Mouse (Mus musculus): Measurements from ENCODE around the gene 4930518I15Rik. TPM values are rescaled to one million over a fixed set of nuclear protein-coding genes. Genes with fewer than 3 reads are reported as not detected.
"Not testable (repeated sequence)": the region's sequence is repeated elsewhere in the genome, so short reads cannot be mapped to it uniquely, and the experiment has no call there.

The 4930518I15Rik gene
- polyA plus RNA-seq, 1 experiment from 2014 or later = 10.7 TPM

DNA sequence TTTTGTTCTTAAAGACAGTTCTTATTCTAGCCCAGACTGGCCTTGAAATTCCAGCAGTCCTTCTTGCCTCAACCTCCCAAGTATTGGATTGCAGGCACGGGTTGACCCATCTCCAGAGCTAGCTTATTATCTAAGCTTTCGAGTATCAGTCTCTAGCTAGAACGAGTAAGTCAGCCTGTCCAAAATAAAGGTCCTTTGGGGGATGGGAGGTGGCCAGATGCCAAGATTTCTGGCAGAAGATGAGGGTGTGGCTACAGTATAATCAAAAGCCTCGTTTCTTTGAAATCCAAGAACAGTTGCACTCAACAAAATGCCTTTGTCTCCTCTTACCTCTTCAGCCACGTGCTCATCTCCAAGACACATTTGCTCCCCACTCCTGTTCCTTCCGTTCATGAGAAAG lies 12.8 kb upstream of the 4930518I15Rik start:
- Histone ChIP-seq H3K9me3 (replicated peaks) (no peaks in the 10 kb centered on the region), H3K4me1 (no peaks in the 10 kb centered on the region), H3K36me3 (peaks cover 100% of the 10 kb centered on the region), H3K4me3 (no peak overlapping the region), H3K27ac (no peak overlapping the region), H3K27me3 (ENCODE audit: low read depth, poor library complexity, severe bottlenecking) (no peaks in the 10 kb centered on the region)
- 82% methylated on average over 6 of the region's 6 CpGs for WGBS
- no peak for DNase-seq (ENCODE audit: low spot score)

- 92% methylated on average over 7 of the region's 7 CpGs for WGBS
- no peak for DNase-seq (ENCODE audit: low spot score)
- H3K36me3 ChIP-seq = peaks cover 98% of the 10 kb centered on the region
These were observed 11.8 kb upstream of the 4930518I15Rik start for GRCm38 (mm10) chr2:156869554-156869953.

DNA sequence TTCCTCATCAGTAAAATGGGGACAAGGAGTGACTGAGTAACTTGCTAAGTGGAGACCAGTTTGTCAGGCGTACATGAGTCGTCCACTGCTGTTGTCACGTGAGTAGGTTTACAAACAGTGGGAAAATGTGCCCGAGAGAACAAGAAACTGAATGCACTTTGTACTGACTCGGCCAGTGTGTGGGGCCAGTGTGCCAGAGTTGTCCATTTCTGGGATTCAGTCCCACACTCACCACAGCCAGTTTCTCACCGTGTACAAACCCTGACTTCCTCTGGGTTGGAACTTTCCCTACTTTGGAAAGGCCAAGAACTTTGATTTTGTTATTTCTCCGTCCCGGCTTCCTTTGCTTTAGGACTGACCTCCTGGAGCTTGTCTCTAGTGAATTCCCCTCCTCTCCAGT lies 11.2 kb upstream of the 4930518I15Rik start:
- DNase-seq (ENCODE audit: low spot score) = no peak
- Histone ChIP-seq H3K27ac (no peak overlapping the region), H3K4me3 (no peak overlapping the region), H3K27me3 (ENCODE audit: low read depth, poor library complexity, severe bottlenecking) (no peaks in the 10 kb centered on the region), H3K36me3 (peaks cover 94% of the 10 kb centered on the region), H3K4me1 (peaks cover 5% of the 10 kb centered on the region), H3K9me3 (replicated peaks) (no peaks in the 10 kb centered on the region)
- WGBS = 87% methylated on average over 8 of the region's 8 CpGs

More at GRCm38 (mm10) chr2:156869554-156869953, 11.8 kb upstream of the 4930518I15Rik start:
- no peak overlapping the region for H3K4me3 ChIP-seq
- H3K27me3 ChIP-seq (ENCODE audit: low read depth, poor library complexity, severe bottlenecking) = no peaks in the 10 kb centered on the region
- no peaks in the 10 kb centered on the region for H3K4me1 ChIP-seq
- H3K27ac ChIP-seq = no peak overlapping the region
- H3K9me3 ChIP-seq (replicated peaks) = no peaks in the 10 kb centered on the region

DNA sequence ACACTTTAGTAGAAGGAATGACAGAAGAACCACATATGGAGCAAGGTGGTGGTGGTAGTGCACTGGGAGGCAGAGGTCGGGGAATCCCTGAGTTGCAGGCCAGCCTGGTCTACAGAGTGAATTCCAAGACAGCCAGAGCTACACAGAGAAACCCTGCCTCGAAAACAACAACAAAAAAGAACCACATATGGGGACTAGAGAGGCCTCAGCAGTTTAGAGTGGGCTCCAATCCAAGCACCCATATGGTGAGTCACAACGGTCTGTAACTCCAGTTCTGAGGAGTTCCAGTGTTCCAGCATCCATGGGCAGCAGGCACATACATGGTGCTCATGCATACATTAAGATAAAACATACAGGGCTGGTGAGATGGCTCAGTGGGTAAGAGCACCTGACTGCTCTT lies 6.7 kb upstream of the 4930518I15Rik start:
- Histone ChIP-seq H3K27me3 (ENCODE audit: low read depth, poor library complexity, severe bottlenecking) (no peaks in the 10 kb centered on the region), H3K4me1 (peaks cover 17% of the 10 kb centered on the region), H3K4me3 (peak overlapping the region; percentile 98), H3K27ac (no peak overlapping the region), H3K36me3 (peaks cover 61% of the 10 kb centered on the region), H3K9me3 (replicated peaks) (no peaks in the 10 kb centered on the region)
- WGBS = 88% methylated on average over 3 of the region's 3 CpGs
- DNase-seq (ENCODE audit: low spot score) = no peak

GRCm38 (mm10) chr2:156863487-156864160 lies 5.9 kb upstream of the 4930518I15Rik start:
- peak overlapping the region; percentile 92 for H3K27ac ChIP-seq
- WGBS = 3% methylated on average over 28 of the region's 28 CpGs
- no peaks in the 10 kb centered on the region for H3K27me3 ChIP-seq (ENCODE audit: low read depth, poor library complexity, severe bottlenecking)
- DNase-seq (ENCODE audit: low spot score) = no peak
- H3K9me3 ChIP-seq (replicated peaks) = no peaks in the 10 kb centered on the region
- peaks cover 17% of the 10 kb centered on the region for H3K4me1 ChIP-seq
- peak overlapping the region; percentile 98 for H3K4me3 ChIP-seq
- H3K36me3 ChIP-seq = peaks cover 60% of the 10 kb centered on the region

- Histone ChIP-seq H3K4me1 (peaks cover 17% of the 10 kb centered on the region), H3K36me3 (peaks cover 60% of the 10 kb centered on the region), H3K9me3 (replicated peaks) (no peaks in the 10 kb centered on the region), H3K27me3 (ENCODE audit: low read depth, poor library complexity, severe bottlenecking) (no peaks in the 10 kb centered on the region), H3K27ac (peak within 1 kb of the TSS; percentile 92), H3K4me3 (peak within 1 kb of the TSS; percentile 98)
- peak; percentile 99 for DNase-seq (ENCODE audit: low spot score)
- under 1% methylated on average over 98 of the region's 98 CpGs for WGBS
These were observed 5.2 kb upstream of the 4930518I15Rik start, which contains the start of gene Rab5if for GRCm38 (mm10) chr2:156862772-156863486. Gene Rab5if, plus strand, starts transcription at chr2:156863128.

DNA sequence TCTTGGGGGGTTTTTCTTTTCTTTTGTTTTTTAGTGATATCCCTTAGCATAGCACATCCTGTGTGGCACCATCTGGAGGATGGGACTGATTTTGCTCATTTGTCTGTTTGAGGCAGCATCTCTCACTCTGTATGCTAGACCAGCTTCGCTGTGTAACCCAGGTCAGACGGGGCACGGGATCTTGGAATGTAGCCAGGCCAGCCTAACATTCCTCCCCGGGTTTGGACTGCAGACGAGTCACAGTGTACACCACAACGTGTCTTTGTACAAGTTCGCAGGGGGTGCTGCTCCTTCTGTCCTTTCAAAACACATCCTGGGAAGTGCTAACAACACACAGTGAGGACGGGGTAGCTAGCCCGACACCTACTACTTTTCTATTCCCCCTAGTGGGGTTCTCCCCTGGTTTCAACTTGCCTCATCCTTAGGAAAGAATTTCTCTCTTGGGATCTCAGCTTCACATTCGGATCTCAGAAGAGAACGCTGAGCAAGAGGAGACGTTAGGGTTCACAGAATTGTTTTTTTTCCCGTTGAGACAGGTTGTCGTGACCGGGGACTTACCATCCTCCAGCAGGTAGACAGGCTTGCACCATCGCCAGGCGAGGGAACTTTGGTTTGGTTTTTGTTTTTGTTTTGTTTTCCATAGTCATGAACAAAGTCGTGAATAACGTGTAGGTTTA lies 4.4 kb upstream of the 4930518I15Rik start:
- Histone ChIP-seq H3K4me3 (peak overlapping the region; percentile 98), H3K27me3 (ENCODE audit: low read depth, poor library complexity, severe bottlenecking) (no peaks in the 10 kb centered on the region), H3K27ac (peak overlapping the region; percentile 92), H3K4me1 (peaks cover 17% of the 10 kb centered on the region), H3K36me3 (peaks cover 58% of the 10 kb centered on the region), H3K9me3 (replicated peaks) (no peaks in the 10 kb centered on the region)
- under 1% methylated on average over 19 of the region's 19 CpGs for WGBS
- DNase-seq (ENCODE audit: low spot score) = peak; percentile 61

DNA sequence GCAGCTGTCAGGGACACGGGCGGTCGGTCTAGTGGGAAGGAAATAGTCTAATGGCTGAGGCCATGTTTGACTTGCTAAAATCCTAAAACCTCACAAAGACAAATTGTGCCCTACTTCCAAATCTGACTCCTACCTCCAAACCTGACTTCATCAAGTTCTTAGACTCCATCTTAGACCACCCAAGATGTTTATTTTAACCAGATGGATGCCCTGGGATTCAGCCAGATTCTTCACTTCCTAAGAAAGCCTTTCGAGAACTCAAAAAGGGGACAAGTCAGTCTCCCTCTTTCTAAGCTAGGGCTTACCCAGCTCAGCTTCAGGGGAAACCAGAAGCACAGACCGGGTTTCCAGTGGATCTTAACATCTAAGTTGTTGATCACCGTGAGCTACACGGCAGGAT lies 925 bp upstream of the 4930518I15Rik start:
- 91% methylated on average over 7 of the region's 7 CpGs for WGBS
- Histone ChIP-seq H3K4me1 (peaks cover 9% of the 10 kb centered on the region), H3K27ac (no peak overlapping the region), H3K27me3 (ENCODE audit: low read depth, poor library complexity, severe bottlenecking) (no peaks in the 10 kb centered on the region), H3K36me3 (peaks cover 67% of the 10 kb centered on the region), H3K9me3 (replicated peaks) (no peaks in the 10 kb centered on the region), H3K4me3 (no peak overlapping the region)
- DNase-seq (ENCODE audit: low spot score) = no peak

GRCm38 (mm10) chr2:156857385-156857791 lies 358 bp downstream of the 4930518I15Rik start:
- H3K27ac ChIP-seq = no peak overlapping the region
- H3K27me3 ChIP-seq (ENCODE audit: low read depth, poor library complexity, severe bottlenecking) = no peaks in the 10 kb centered on the region
- H3K9me3 ChIP-seq (replicated peaks) = no peaks in the 10 kb centered on the region
- H3K4me1 ChIP-seq = peaks cover 8% of the 10 kb centered on the region
- WGBS = 80% methylated on average over 3 of the region's 3 CpGs
- DNase-seq (ENCODE audit: low spot score) = no peak
- H3K4me3 ChIP-seq = no peak overlapping the region
- peaks cover 77% of the 10 kb centered on the region for H3K36me3 ChIP-seq

GRCm38 (mm10) chr2:156856311-156856710 lies 1.4 kb downstream of the 4930518I15Rik start:
- WGBS = 92% methylated on average over 1 of the region's 1 CpGs

GRCm38 (mm10) chr2:156853999-156854771 lies 3.6 kb downstream of the 4930518I15Rik start:
- H3K36me3 ChIP-seq = peaks cover 95% of the 10 kb centered on the region
- H3K9me3 ChIP-seq (replicated peaks); H3K4me1 ChIP-seq; H3K27me3 ChIP-seq (ENCODE audit: low read depth, poor library complexity, severe bottlenecking); H3K4me3 ChIP-seq; H3K27ac ChIP-seq; DNase-seq (ENCODE audit: low spot score): not testable (repeated sequence)
- WGBS = 57% methylated on average over 13 of the region's 13 CpGs

More at GRCm38 (mm10) chr2:156856311-156856710, 1.4 kb downstream of the 4930518I15Rik start:
- Histone ChIP-seq H3K27ac (no peak overlapping the region), H3K4me1 (no peaks in the 10 kb centered on the region; the same call in 1 of the 2 replicates), H3K27me3 (ENCODE audit: low read depth, poor library complexity, severe bottlenecking) (no peaks in the 10 kb centered on the region), H3K4me3 (no peak overlapping the region), H3K36me3 (peaks cover 87% of the 10 kb centered on the region), H3K9me3 (replicated peaks) (no peaks in the 10 kb centered on the region)
- no peak for DNase-seq (ENCODE audit: low spot score)

- DNase-seq (ENCODE audit: low spot score); H3K27ac ChIP-seq; H3K4me3 ChIP-seq; H3K4me1 ChIP-seq; H3K27me3 ChIP-seq (ENCODE audit: low read depth, poor library complexity, severe bottlenecking); H3K9me3 ChIP-seq (replicated peaks): not testable (repeated sequence)
- WGBS = 88% methylated on average over 9 of the region's 13 CpGs
- peaks cover 95% of the 10 kb centered on the region for H3K36me3 ChIP-seq
These were observed 4.2 kb downstream of the 4930518I15Rik start for GRCm38 (mm10) chr2:156853584-156853983.
